Mouse (Mus musculus): ENCODE measurements at regions not wholly inside any gene's neighbourhood (a gene's known extent, or its start where the extent isn't known, plus 50 kb on each side); places are given as distances from the start of the nearest gene placed in this dataset.

GRCm38 (mm10) chr10:71754799-71755198, 407.2 kb downstream of the Ipmk start:
- DNase-seq: no peak

GRCm38 (mm10) chr10:71778903-71779302, 431.3 kb downstream of the Ipmk start:
- no peak for DNase-seq

GRCm38 (mm10) chr10:71789241-71789640, 441.7 kb downstream of the Ipmk start:
- DNase-seq: no peak

GRCm38 (mm10) chr10:71789936-71790335, 442.4 kb downstream of the Ipmk start:
- DNase-seq: no peak

GRCm38 (mm10) chr10:71798638-71799037, 451.1 kb downstream of the Ipmk start:
- DNase-seq: no peak

- no peak for DNase-seq
These were observed 454.9 kb downstream of the Ipmk start for GRCm38 (mm10) chr10:71802457-71802856.

- no peak for DNase-seq
These were observed 485.1 kb downstream of the Ipmk start for GRCm38 (mm10) chr10:71832633-71833032.

GRCm38 (mm10) chr10:71835018-71835417, 487.5 kb downstream of the Ipmk start:
- no peak for DNase-seq

- no peak for DNase-seq
These were observed 509.5 kb downstream of the Ipmk start for GRCm38 (mm10) chr10:71857089-71857488.

- no peak for DNase-seq
These were observed 510.0 kb downstream of the Ipmk start for GRCm38 (mm10) chr10:71857518-71857973.

- DNase-seq: no peak
These were observed 546.2 kb downstream of the Ipmk start for GRCm38 (mm10) chr10:71893726-71894125.

GRCm38 (mm10) chr10:71905029-71905428, 557.5 kb downstream of the Ipmk start:
- no peak for DNase-seq
